Mouse (Mus musculus) limb, embryonic 11.5 days (tissue): ENCODE measurements around the gene Krtap3-1. TPM values are rescaled to one million over a fixed set of nuclear protein-coding genes. Genes with fewer than 3 reads are reported as not detected.
A peak's percentile ranks its signal among the peaks of the same experiment; 100 is the strongest.

ENCODE experiments used
- ATAC-seq: fragments of 200-750 bp; cut with Nextera tagmentation; 2 replicates; pipeline ENCODE4 v1.8.0; 2017; ENCODE audit warnings: low read depth; ENCODE audit not compliant: insufficient number of reproducible peaks, low FRiP score, low TSS enrichment
- DNase-seq: peaks from one replicate; pipeline ENCODE4 v3.0.0-alpha.2; 2015; ENCODE audit warnings: low spot score
- H3K27ac ChIP-seq: fragments of 300-500 bp; sonication (generic); replicated peaks from 2 replicates; pipeline ENCODE4 v1.5.1; 2014; ENCODE audit warnings: low read depth, mild to moderate bottlenecking, low read length
- H3K27me3 ChIP-seq: fragments of 300-500 bp; sonication (generic); 2 replicates; pipeline ENCODE4 v1.6.1; 2014; ENCODE audit warnings: mild to moderate bottlenecking, low read length, mixed read lengths; ENCODE audit not compliant: control insufficient read depth, insufficient read depth
- H3K36me3 ChIP-seq: fragments of 300-500 bp; sonication (generic); 2 replicates; pipeline ENCODE4 v1.6.1; 2014; ENCODE audit warnings: mild to moderate bottlenecking, low read length, moderate library complexity, mixed read lengths; ENCODE audit not compliant: control insufficient read depth, insufficient read depth
- H3K4me1 ChIP-seq: fragments of 300-500 bp; sonication (generic); 2 replicates; pipeline ENCODE4 v1.6.1; 2014; ENCODE audit warnings: low read length, mixed read lengths; ENCODE audit not compliant: control insufficient read depth, insufficient read depth
- H3K4me2 ChIP-seq: fragments of 300-500 bp; sonication (generic); 2 replicates; pipeline ENCODE4 v1.6.1; 2014; ENCODE audit warnings: low read depth, mild to moderate bottlenecking, moderate library complexity; ENCODE audit not compliant: severe bottlenecking
- H3K4me3 ChIP-seq: fragments of 300-500 bp; sonication (generic); 2 replicates; pipeline ENCODE4 v1.5.1; 2014; ENCODE audit warnings: low read depth, low read length
- H3K9ac ChIP-seq: fragments of 300-500 bp; sonication (generic); 2 replicates; pipeline ENCODE4 v1.6.1; 2014; ENCODE audit warnings: mild to moderate bottlenecking, low read length
- H3K9me3 ChIP-seq: fragments of 300-500 bp; sonication (generic); 2 replicates; pipeline ENCODE4 v1.6.1; 2016; ENCODE audit warnings: low read length; ENCODE audit not compliant: control insufficient read depth
- WGBS: fragments of 180-500 bp; shearing (Covaris S2); extraction: QIAGEN DNeasy Blood & Tissue Kit; methylation state at CpG from one replicate; pipeline ENCODE4 v1.1.7; 2014; 5-methylcytosine and 5-hydroxymethylcytosine counted together
- polyA plus RNA-seq: library from polyadenylated mRNA; unstranded; fragments of >200 nt; fragmentation: Nextera tagmentation; extraction: Ambion mirVana; gene quantifications from 2 replicates; pipeline ENCODE4 v1.2.1, GENCODE M21; 2014

The Krtap3-1 gene
- polyA plus RNA-seq, 1 experiment from 2014 or later = not detected

DNA sequence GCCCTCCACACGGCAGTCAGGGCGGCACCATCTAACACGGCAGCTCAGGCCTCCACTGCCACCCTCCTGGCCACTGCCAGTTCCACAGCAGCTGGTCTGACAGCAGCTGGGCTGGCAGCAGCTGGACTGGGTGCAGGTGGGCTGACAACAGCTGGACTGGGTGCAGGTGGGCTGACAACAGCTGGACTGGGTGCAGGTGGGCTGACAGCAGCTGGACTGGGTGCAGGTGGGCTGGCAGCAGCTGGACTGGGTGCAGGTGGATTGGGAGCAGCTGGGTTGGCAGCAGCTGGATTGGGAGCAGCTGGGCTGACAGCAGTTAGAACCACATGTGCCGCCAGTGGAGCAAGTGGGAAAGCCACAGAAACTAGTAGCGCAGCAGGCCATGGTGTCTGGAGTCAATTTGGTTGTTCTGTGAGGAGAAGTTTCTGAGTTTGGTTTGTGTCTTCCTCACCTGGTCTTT is 16.8 kb upstream of the Krtap3-1 start, which contains the start of gene Krtap1-4:
TSS of gene Krtap1-4 (minus strand) at position 410 of the 460 bp plus-strand sequence.
- ATAC-seq (no peak), DNase-seq (peak; percentile 20)
- no peaks in the 10 kb centered on the region for H3K4me1 ChIP-seq
- H3K9me3 ChIP-seq = no peaks in the 10 kb centered on the region
- H3K4me3 ChIP-seq = no peak within 1 kb of the TSS
- WGBS = 65% methylated on average over 5 of the region's 5 CpGs
- no peak within 1 kb of the TSS for H3K9ac ChIP-seq
- no peaks in the 10 kb centered on the region for H3K27me3 ChIP-seq
- H3K27ac ChIP-seq = no peak within 1 kb of the TSS
- H3K4me2 ChIP-seq = no peak within 1 kb of the TSS
- no peaks in the 10 kb centered on the region for H3K36me3 ChIP-seq

DNA sequence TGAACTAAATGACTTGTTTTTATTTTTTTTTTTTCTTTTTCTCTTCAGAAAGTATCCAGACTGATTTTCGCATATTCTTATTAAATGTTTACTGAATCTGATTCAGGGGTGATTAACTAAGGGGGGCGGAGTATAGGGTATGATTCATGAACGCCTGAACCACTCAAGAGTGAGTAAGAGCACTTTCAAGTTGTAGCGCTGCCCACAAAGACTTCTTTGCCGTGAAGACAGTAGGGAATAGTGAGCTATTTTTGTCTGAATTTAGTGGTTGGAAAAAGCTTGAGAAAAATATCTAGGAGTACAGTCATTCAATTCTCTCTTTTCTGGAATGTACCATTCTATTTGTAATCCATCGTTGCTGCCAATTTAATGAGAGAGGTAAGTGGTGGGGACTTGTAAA is 15.1 kb upstream of the Krtap3-1 start:
- Histone ChIP-seq H3K36me3 (no peaks in the 10 kb centered on the region), H3K9ac (no peak overlapping the region), H3K27me3 (no peaks in the 10 kb centered on the region), H3K4me3 (no peak overlapping the region), H3K4me1 (no peaks in the 10 kb centered on the region), H3K27ac (no peak overlapping the region), H3K9me3 (no peaks in the 10 kb centered on the region), H3K4me2 (no peak overlapping the region)
- DNase-seq (no peak), ATAC-seq (no peak)
- 89% methylated on average over 6 of the region's 6 CpGs for WGBS

DNA sequence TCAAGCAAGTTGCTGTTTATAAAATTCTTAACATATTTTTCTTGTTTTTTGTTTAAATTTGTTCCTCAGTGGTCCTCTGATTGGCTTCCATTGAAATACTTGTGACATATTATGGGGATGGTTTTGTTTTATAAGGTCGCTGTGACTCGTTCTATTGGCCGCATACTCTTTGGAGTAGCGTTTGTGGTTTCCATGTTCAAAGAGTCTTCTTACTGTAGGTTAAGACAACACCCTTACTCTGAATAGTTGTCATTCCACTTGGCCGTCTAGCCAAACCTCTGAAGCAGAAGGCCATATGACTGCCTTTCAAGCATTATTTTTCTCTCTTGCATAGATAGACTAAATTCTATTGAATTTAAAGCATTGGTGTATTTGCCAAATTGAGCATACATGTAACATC is 14.6 kb upstream of the Krtap3-1 start:
- no peaks in the 10 kb centered on the region for H3K36me3 ChIP-seq
- no peaks in the 10 kb centered on the region for H3K27me3 ChIP-seq

DNA sequence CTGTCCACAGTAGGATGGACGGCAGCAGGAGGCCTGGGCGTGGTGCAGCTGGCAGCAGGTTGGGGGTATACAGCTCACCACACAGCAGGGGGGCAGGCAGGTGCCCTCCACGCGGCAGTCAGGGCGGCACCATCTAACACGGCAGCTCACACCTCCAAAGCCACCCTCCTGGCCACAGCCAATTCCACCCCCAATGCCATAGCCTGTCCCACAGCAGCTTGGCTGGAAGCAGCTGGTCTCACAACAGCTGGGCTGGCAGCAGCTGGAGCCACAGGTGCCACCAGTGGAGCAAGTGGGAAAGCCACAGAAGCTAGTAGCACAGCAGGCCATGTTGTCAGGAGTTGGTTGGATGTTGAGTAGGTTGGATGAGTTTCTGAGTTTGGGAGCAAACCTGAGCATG is 14.2 kb upstream of the Krtap3-1 start, which contains the start of gene Krtap1-5:
TSS of gene Krtap1-5 (minus strand) at position 381 of the 400 bp plus-strand sequence.
- no peaks in the 10 kb centered on the region for H3K9me3 ChIP-seq
- no peak within 1 kb of the TSS for H3K27ac ChIP-seq
- H3K27me3 ChIP-seq = no peaks in the 10 kb centered on the region
- H3K4me1 ChIP-seq = no peaks in the 10 kb centered on the region
- no peak for DNase-seq
- H3K4me2 ChIP-seq = no peak within 1 kb of the TSS
- no peaks in the 10 kb centered on the region for H3K36me3 ChIP-seq
- H3K9ac ChIP-seq = no peak within 1 kb of the TSS
- H3K4me3 ChIP-seq = no peak within 1 kb of the TSS
- WGBS = 77% methylated on average over 6 of the region's 6 CpGs
- no peak for ATAC-seq

More for the DNA sequence above, 14.6 kb upstream of the Krtap3-1 start:
- WGBS = 94% methylated on average over 5 of the region's 5 CpGs
- no peak overlapping the region for H3K4me2 ChIP-seq
- no peaks in the 10 kb centered on the region for H3K4me1 ChIP-seq
- H3K9ac ChIP-seq = no peak overlapping the region
- DNase-seq (no peak), ATAC-seq (no peak)
- no peak overlapping the region for H3K4me3 ChIP-seq
- no peak overlapping the region for H3K27ac ChIP-seq
- H3K9me3 ChIP-seq = no peaks in the 10 kb centered on the region

DNA sequence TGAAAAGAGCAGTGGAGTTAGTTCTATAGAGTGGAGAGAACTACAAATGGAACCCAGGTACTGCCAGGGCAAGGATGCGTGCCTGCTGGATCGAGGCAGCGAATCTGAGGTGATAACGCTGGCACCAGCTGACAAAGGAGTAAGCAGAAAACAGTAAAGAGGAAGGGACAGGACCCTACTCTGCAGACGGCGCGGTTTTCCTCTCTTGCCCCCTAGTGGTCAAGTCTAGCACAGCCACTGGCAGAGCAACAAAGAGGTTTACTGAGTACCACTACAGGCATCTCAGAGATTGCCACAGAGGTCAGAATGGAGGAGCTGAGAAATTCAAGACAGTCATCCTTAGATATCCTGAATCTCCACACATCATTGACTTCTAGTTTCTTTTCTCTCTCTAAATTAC is 7.7 kb upstream of the Krtap3-1 start:
- no peaks in the 10 kb centered on the region for H3K9me3 ChIP-seq
- no peaks in the 10 kb centered on the region for H3K4me1 ChIP-seq
- H3K9ac ChIP-seq = no peak overlapping the region
- DNase-seq (peak; percentile 90), ATAC-seq (peak; percentile 62; the same call in 1 of the 2 replicates)
- peak overlapping the region; percentile 33; the same call in 1 of the 2 replicates for H3K4me2 ChIP-seq
- H3K36me3 ChIP-seq = no peaks in the 10 kb centered on the region
- no peaks in the 10 kb centered on the region for H3K27me3 ChIP-seq
- H3K4me3 ChIP-seq = no peak overlapping the region
- H3K27ac ChIP-seq = no peak overlapping the region
- WGBS = 6% methylated on average over 7 of the region's 7 CpGs

DNA sequence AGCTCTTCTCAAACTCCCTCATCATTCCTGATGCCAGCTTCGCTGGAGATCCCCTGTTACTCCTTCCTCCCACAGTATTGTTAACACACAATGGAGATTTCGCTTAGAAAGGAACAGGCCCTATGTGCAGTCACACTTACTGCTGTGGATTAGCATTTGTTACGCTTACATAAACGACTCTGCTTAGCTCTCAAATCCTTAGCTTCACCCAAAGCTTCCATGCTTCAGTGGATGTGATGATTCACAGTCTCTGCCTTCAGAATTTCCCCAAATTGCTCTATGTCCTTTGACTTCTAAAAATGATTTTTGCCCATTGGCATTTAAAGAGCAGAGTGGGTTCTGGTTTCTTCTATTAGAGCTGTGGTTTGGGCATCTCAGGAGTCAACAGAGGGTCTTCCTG is 6.7 kb upstream of the Krtap3-1 start:
- DNase-seq (no peak), ATAC-seq (no peak)
- H3K4me2 ChIP-seq = no peak overlapping the region
- H3K36me3 ChIP-seq = no peaks in the 10 kb centered on the region
- 74% methylated on average over 4 of the region's 4 CpGs for WGBS
- H3K4me1 ChIP-seq = no peaks in the 10 kb centered on the region
- H3K4me3 ChIP-seq = no peak overlapping the region
- H3K27ac ChIP-seq = no peak overlapping the region
- H3K9me3 ChIP-seq = no peaks in the 10 kb centered on the region
- H3K27me3 ChIP-seq = no peaks in the 10 kb centered on the region
- H3K9ac ChIP-seq = no peak overlapping the region

DNA sequence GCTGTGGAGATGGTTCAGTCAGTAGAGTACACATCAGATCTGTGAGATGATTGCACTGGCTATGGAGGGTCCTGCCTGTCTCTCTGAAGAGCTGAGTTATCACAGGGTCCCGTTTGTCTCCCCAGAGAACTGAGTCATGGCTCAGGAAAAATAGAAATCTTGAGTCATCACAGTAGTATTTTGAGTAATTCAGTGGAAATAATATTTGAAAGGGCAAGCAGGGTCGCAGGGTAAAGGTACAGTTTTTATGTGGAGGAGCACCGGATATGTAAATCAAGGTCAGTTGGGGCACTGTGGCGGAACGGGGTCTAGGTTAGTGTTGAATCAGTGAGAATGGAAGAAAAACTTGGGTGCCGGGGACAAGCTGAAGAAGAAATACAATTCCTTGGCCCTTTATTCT is 3.9 kb downstream of the Krtap3-1 start:
- Histone ChIP-seq H3K9me3 (no peaks in the 10 kb centered on the region), H3K9ac (no peak overlapping the region), H3K27ac (no peak overlapping the region), H3K36me3 (no peaks in the 10 kb centered on the region), H3K4me2 (no peak overlapping the region), H3K27me3 (no peaks in the 10 kb centered on the region), H3K4me1 (no peaks in the 10 kb centered on the region), H3K4me3 (no peak overlapping the region)
- 81% methylated on average over 6 of the region's 6 CpGs for WGBS
- no peak for ATAC-seq
- no peak for DNase-seq

DNA sequence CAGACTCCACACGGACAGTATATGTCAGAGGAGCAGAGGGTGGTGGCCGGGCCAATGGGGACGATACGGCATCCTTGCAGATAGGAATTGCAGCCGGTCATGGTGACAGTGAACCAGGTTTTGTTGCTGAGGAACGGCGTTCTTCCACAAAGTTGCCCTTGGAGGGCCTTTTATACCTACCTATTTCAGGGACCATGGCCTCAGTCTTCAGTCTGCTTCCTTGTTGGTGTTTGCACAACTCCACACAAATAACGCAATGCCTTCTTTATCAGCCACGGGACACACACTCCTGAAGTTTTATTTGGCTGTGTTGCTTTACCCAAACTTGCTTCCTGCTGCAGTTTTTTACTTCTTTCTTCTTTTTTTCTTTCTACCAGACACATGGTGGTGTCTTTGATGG is 7.1 kb downstream of the Krtap3-1 start, which contains the start of gene Gm11939:
TSS of gene Gm11939 (minus strand) at position 101 of the 400 bp plus-strand sequence.
- H3K4me3 ChIP-seq = no peak within 1 kb of the TSS
- H3K4me1 ChIP-seq = no peaks in the 10 kb centered on the region
- ATAC-seq (no peak), DNase-seq (no peak)
- no peak within 1 kb of the TSS for H3K27ac ChIP-seq
- no peaks in the 10 kb centered on the region for H3K9me3 ChIP-seq
- H3K4me2 ChIP-seq = no peak within 1 kb of the TSS
- no peak within 1 kb of the TSS for H3K9ac ChIP-seq
- H3K27me3 ChIP-seq = no peaks in the 10 kb centered on the region
- 93% methylated on average over 9 of the region's 9 CpGs for WGBS
- H3K36me3 ChIP-seq = no peaks in the 10 kb centered on the region
